Mouse (Mus musculus): ENCODE measurements around the gene Zfp637. TPM values are rescaled to one million over a fixed set of nuclear protein-coding genes. Genes with fewer than 3 reads are reported as not detected.

Zfp637 gene
- polyA plus RNA-seq, 1 experiment from 2014 or later = 110 TPM

DNA sequence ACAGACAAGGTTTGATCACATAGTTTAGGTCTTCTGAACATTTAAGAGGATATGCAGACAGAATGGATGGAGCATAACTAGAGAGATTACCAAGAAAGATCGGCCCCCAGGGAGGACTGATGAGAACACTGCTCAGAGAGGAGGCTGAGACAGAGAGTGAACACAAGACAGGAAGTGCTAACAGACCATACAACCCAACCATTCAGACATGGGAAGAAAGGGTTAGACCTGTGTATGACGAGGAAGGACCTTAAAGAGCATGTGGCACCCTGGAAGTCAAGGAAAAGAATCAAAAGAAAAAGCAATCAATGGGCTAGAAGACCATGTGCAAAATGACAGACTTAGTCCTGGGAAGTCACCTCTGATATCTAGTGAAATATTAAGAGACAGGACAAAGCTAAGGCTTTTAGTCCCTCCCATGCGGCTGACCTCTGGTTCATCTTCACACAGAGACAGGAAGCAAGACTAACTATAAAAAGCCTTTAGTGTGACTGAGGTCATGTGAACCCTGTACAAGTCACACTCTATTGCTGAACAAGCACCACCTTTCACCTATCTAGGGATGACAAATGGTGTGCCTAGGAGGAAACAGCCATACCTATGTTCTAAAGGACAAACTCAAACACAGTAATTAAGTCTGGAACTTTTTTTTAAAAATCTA lies 33.8 kb downstream of the Zfp637 start:
- Histone ChIP-seq H3K4me3 (ENCODE audit: low read length) (no peak overlapping the region), H3K27me3 (ENCODE audit: control insufficient read depth, insufficient read depth, low read length) (no peaks in the 10 kb centered on the region), H3K36me3 (ENCODE audit: control insufficient read depth, insufficient read depth, low read length) (no peaks in the 10 kb centered on the region), H3K4me1 (ENCODE audit: control insufficient read depth, insufficient read depth, low read length) (no peaks in the 10 kb centered on the region), H3K9me3 (ENCODE audit: control insufficient read depth, low read length) (no peaks in the 10 kb centered on the region), H3K27ac (ENCODE audit: low read depth, low read length) (no peak overlapping the region), H3K9ac (ENCODE audit: low read depth, low read length) (no peak overlapping the region), H3K4me2 (replicated peaks; ENCODE audit: low read depth, low read length) (no peak overlapping the region)
- ATAC-seq (ENCODE audit: low FRiP score, low TSS enrichment) = no peak
- WGBS = 71% methylated on average over 3 of the region's 3 CpGs

- peak overlapping the region; percentile 60 for H3K4me2 ChIP-seq (replicated peaks; ENCODE audit: low read depth, low read length)
- peak overlapping the region; percentile 98 for H3K27ac ChIP-seq (ENCODE audit: low read depth, low read length)
- no peaks in the 10 kb centered on the region for H3K27me3 ChIP-seq (ENCODE audit: control insufficient read depth, insufficient read depth, low read length)
- H3K4me1 ChIP-seq (ENCODE audit: control insufficient read depth, insufficient read depth, low read length) = peaks cover 8% of the 10 kb centered on the region
- H3K9me3 ChIP-seq (ENCODE audit: control insufficient read depth, low read length) = no peaks in the 10 kb centered on the region
- 14% methylated on average over 26 of the region's 26 CpGs for WGBS
- no peaks in the 10 kb centered on the region for H3K36me3 ChIP-seq (ENCODE audit: control insufficient read depth, insufficient read depth, low read length)
- ATAC-seq (ENCODE audit: low FRiP score, low TSS enrichment) = peak; percentile 88
- H3K4me3 ChIP-seq (ENCODE audit: low read length) = peak overlapping the region; percentile 50
- H3K9ac ChIP-seq (ENCODE audit: low read depth, low read length) = peak overlapping the region; percentile 77
Observed at GRCm38 (mm10) chr6:117878700-117879407, 37.9 kb downstream of the Zfp637 start.

DNA sequence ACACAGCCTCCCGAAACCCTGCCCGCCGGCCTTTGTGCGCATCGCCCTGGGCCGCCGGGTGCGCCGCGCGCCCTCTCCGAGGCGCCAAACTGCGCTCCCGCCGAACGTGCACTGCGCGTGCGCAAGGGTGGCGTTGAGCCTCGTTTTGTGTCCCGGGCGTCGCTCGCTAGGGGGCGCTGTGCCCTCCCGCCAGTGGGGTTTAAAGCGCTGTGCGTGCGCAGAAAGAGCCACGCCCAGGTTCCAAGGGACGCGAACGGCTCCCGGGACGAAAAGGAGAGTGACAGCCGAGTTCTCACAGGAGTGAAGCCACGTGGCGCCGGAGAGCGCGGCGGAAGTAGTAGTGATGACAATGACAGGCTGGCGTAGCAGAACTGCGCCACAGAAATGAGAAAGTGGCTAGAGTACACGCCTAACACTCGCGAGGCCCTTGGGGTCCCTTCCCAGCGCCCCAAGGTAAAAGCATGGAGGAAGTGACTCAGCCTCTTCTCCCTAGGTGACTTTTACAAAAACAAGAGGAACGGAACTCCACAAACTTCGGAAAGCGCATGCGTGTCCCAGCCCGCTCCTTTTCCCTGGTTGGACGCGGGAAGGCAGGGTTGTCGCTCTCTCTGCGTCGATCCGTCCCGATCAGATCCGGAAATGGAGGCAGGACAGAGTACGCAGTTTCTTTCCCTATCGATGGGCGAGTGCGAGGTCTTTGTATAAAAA lies 38.6 kb downstream of the Zfp637 start:
- H3K4me1 ChIP-seq (ENCODE audit: control insufficient read depth, insufficient read depth, low read length) = peaks cover 8% of the 10 kb centered on the region
- peak overlapping the region; percentile 60 for H3K4me2 ChIP-seq (replicated peaks; ENCODE audit: low read depth, low read length)
- under 1% methylated on average over 67 of the region's 67 CpGs for WGBS

GRCm38 (mm10) chr6:117880394-117880838 lies 39.4 kb downstream of the Zfp637 start:
- Histone ChIP-seq H3K27me3 (ENCODE audit: control insufficient read depth, insufficient read depth, low read length) (no peaks in the 10 kb centered on the region), H3K27ac (ENCODE audit: low read depth, low read length) (peak overlapping the region; percentile 98), H3K4me2 (replicated peaks; ENCODE audit: low read depth, low read length) (peak overlapping the region; percentile 60), H3K9me3 (ENCODE audit: control insufficient read depth, low read length) (no peaks in the 10 kb centered on the region), H3K9ac (ENCODE audit: low read depth, low read length) (peak overlapping the region; percentile 77; the same call in 1 of the 2 replicates), H3K4me1 (ENCODE audit: control insufficient read depth, insufficient read depth, low read length) (peaks cover 8% of the 10 kb centered on the region), H3K36me3 (ENCODE audit: control insufficient read depth, insufficient read depth, low read length) (no peaks in the 10 kb centered on the region), H3K4me3 (ENCODE audit: low read length) (peak overlapping the region; percentile 50)
- ATAC-seq (ENCODE audit: low FRiP score, low TSS enrichment) = no peak
- WGBS = 37% methylated on average over 3 of the region's 3 CpGs

More for the DNA sequence above, 38.6 kb downstream of the Zfp637 start:
- Histone ChIP-seq H3K9ac (ENCODE audit: low read depth, low read length) (peak overlapping the region; percentile 77), H3K27me3 (ENCODE audit: control insufficient read depth, insufficient read depth, low read length) (no peaks in the 10 kb centered on the region), H3K9me3 (ENCODE audit: control insufficient read depth, low read length) (no peaks in the 10 kb centered on the region), H3K4me3 (ENCODE audit: low read length) (peak overlapping the region; percentile 50), H3K27ac (ENCODE audit: low read depth, low read length) (peak overlapping the region; percentile 98), H3K36me3 (ENCODE audit: control insufficient read depth, insufficient read depth, low read length) (no peaks in the 10 kb centered on the region)
- ATAC-seq (ENCODE audit: low FRiP score, low TSS enrichment) = peak; percentile 94

DNA sequence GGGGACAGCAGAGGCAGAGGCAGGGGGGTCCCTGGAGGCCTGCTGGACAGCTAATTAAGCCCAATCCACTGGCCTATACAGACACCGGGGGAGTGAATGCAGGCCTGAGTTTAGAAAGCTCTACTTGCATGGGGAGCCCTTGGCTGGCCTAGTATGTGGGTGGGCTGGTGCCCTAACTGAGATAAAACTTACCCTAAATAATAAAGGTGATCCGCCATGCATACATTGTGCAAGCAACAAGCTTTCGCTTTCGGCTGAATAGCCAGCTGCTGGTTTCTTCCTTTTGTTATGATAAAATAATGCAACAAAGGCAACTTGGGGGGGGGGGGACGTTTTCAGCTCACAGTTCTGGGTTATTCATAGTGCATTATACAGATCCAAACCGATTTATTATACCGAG lies 40.2 kb downstream of the Zfp637 start:
- no peaks in the 10 kb centered on the region for H3K27me3 ChIP-seq (ENCODE audit: control insufficient read depth, insufficient read depth, low read length)
- H3K9ac ChIP-seq (ENCODE audit: low read depth, low read length) = no peak overlapping the region
- H3K4me2 ChIP-seq (replicated peaks; ENCODE audit: low read depth, low read length) = no peak overlapping the region
- H3K36me3 ChIP-seq (ENCODE audit: control insufficient read depth, insufficient read depth, low read length) = no peaks in the 10 kb centered on the region
- H3K9me3 ChIP-seq (ENCODE audit: control insufficient read depth, low read length) = no peaks in the 10 kb centered on the region
- no peak for ATAC-seq (ENCODE audit: low FRiP score, low TSS enrichment)
- H3K4me1 ChIP-seq (ENCODE audit: control insufficient read depth, insufficient read depth, low read length) = peaks cover 8% of the 10 kb centered on the region
- H3K27ac ChIP-seq (ENCODE audit: low read depth, low read length) = no peak overlapping the region
- WGBS = 79% methylated on average over 7 of the region's 7 CpGs
- no peak overlapping the region for H3K4me3 ChIP-seq (ENCODE audit: low read length)

DNA sequence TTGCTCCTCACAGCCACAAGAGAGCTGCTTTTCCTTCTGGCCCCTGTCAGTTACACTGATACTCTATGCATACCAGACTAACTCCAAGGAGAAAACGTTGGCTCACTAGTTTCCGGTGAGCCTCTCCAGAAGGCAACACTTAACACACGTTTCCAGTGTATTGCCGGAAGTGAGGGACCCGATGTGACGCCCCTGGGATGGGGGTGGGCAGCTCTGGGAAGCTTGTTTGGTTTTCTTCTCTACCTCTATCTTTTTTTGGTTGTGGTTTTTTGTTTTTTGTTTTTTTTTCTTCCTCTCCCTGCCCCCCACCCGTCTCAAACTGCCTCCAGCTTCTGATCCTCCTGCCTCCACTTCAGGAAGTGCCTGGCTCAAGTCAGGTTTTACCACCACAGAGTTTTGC lies 41.0 kb downstream of the Zfp637 start:
- no peaks in the 10 kb centered on the region for H3K9me3 ChIP-seq (ENCODE audit: control insufficient read depth, low read length)
- no peak overlapping the region for H3K4me2 ChIP-seq (replicated peaks; ENCODE audit: low read depth, low read length)
- no peak for ATAC-seq (ENCODE audit: low FRiP score, low TSS enrichment)
- H3K4me1 ChIP-seq (ENCODE audit: control insufficient read depth, insufficient read depth, low read length) = peaks cover 8% of the 10 kb centered on the region
- no peaks in the 10 kb centered on the region for H3K27me3 ChIP-seq (ENCODE audit: control insufficient read depth, insufficient read depth, low read length)
- H3K27ac ChIP-seq (ENCODE audit: low read depth, low read length) = no peak overlapping the region
- H3K4me3 ChIP-seq (ENCODE audit: low read length) = no peak overlapping the region
- H3K9ac ChIP-seq (ENCODE audit: low read depth, low read length) = no peak overlapping the region
- WGBS = 78% methylated on average over 7 of the region's 7 CpGs
- H3K36me3 ChIP-seq (ENCODE audit: control insufficient read depth, insufficient read depth, low read length) = no peaks in the 10 kb centered on the region

GRCm38 (mm10) chr6:117885943-117886342 lies 45.0 kb downstream of the Zfp637 start:
- WGBS = 86% methylated on average over 2 of the region's 2 CpGs
- ATAC-seq (ENCODE audit: low FRiP score, low TSS enrichment) = no peak
- H3K27me3 ChIP-seq (ENCODE audit: control insufficient read depth, insufficient read depth, low read length) = no peaks in the 10 kb centered on the region
- H3K4me2 ChIP-seq (replicated peaks; ENCODE audit: low read depth, low read length) = no peak overlapping the region
- H3K27ac ChIP-seq (ENCODE audit: low read depth, low read length) = no peak overlapping the region
- no peaks in the 10 kb centered on the region for H3K36me3 ChIP-seq (ENCODE audit: control insufficient read depth, insufficient read depth, low read length)
- no peak overlapping the region for H3K4me3 ChIP-seq (ENCODE audit: low read length)
- H3K4me1 ChIP-seq (ENCODE audit: control insufficient read depth, insufficient read depth, low read length) = peaks cover 3% of the 10 kb centered on the region
- no peak overlapping the region for H3K9ac ChIP-seq (ENCODE audit: low read depth, low read length)
- no peaks in the 10 kb centered on the region for H3K9me3 ChIP-seq (ENCODE audit: control insufficient read depth, low read length)

DNA sequence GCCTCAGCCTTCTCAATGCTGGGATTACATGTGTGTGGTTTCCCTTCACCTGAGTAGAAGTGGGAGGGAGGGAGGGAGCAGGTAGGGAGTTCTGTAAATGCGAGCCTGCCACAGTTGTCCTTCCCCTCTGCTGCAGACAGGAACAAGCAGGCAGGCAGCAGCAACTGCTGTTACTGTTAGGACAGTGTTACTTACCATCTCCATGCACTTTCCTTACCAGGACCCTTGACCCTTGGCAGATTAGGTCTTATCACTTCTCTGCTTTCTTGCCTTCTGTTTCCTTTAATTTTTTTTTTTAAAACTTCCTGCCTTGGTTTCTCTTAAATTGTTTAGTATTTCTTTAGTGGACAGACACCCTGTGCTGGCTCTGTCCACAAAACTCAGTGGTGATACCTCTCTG lies 47.1 kb downstream of the Zfp637 start:
- Histone ChIP-seq H3K27ac (ENCODE audit: low read depth, low read length) (no peak overlapping the region), H3K27me3 (ENCODE audit: control insufficient read depth, insufficient read depth, low read length) (no peaks in the 10 kb centered on the region), H3K4me1 (ENCODE audit: control insufficient read depth, insufficient read depth, low read length) (no peaks in the 10 kb centered on the region), H3K36me3 (ENCODE audit: control insufficient read depth, insufficient read depth, low read length) (no peaks in the 10 kb centered on the region), H3K4me2 (replicated peaks; ENCODE audit: low read depth, low read length) (no peak overlapping the region), H3K9me3 (ENCODE audit: control insufficient read depth, low read length) (no peaks in the 10 kb centered on the region), H3K4me3 (ENCODE audit: low read length) (no peak overlapping the region), H3K9ac (ENCODE audit: low read depth, low read length) (no peak overlapping the region)
- WGBS = 39% methylated on average over 1 of the region's 1 CpGs
- no peak for ATAC-seq (ENCODE audit: low FRiP score, low TSS enrichment)

GRCm38 (mm10) chr6:117888642-117889096 lies 47.7 kb downstream of the Zfp637 start:
- Histone ChIP-seq H3K9me3 (ENCODE audit: control insufficient read depth, low read length) (no peaks in the 10 kb centered on the region), H3K4me1 (ENCODE audit: control insufficient read depth, insufficient read depth, low read length) (no peaks in the 10 kb centered on the region), H3K27me3 (ENCODE audit: control insufficient read depth, insufficient read depth, low read length) (no peaks in the 10 kb centered on the region), H3K4me3 (ENCODE audit: low read length) (no peak overlapping the region), H3K9ac (ENCODE audit: low read depth, low read length) (no peak overlapping the region), H3K4me2 (replicated peaks; ENCODE audit: low read depth, low read length) (no peak overlapping the region), H3K36me3 (ENCODE audit: control insufficient read depth, insufficient read depth, low read length) (no peaks in the 10 kb centered on the region), H3K27ac (ENCODE audit: low read depth, low read length) (no peak overlapping the region)
- ATAC-seq (ENCODE audit: low FRiP score, low TSS enrichment) = no peak
- 65% methylated on average over 2 of the region's 2 CpGs for WGBS
